Mouse (Mus musculus) cerebellum, postnatal 10 days (tissue): Measurements from ENCODE around the gene Siah3.
"Not testable (repeated sequence)": the region's sequence is repeated elsewhere in the genome, so short reads cannot be mapped to it uniquely, and the experiment has no call there.

Experiments
- DNase-seq, 2 experiments: peaks; one replicate each; pipeline ENCODE4 v3.0.0; 2021; ENCODE audit warnings: mixed read lengths in 2 of 2

Siah3 gene

GRCm38 (mm10) chr14:75455743-75456421, at the start of gene Siah3:
Siah3 (plus strand) TSS chr14:75455982.
- DNase-seq, result peak; percentile 60 to 64

- DNase-seq, result no peak
Measured at GRCm38 (mm10) chr14:75409772-75410171, 46.0 kb upstream of the Siah3 start.

- no peak for DNase-seq
Measured at GRCm38 (mm10) chr14:75410392-75410791, 45.4 kb upstream of the Siah3 start.

GRCm38 (mm10) chr14:75418721-75419120, 37.1 kb upstream of the Siah3 start:
- DNase-seq, result no peak

GRCm38 (mm10) chr14:75419876-75420275, 35.9 kb upstream of the Siah3 start:
- DNase-seq, result no peak

- peak in 1 of 2 experiments; percentile 17 for DNase-seq
Measured at GRCm38 (mm10) chr14:75420811-75421210, 35.0 kb upstream of the Siah3 start.

GRCm38 (mm10) chr14:75431173-75431786, 24.5 kb upstream of the Siah3 start:
- peak; percentile 31 to 55 for DNase-seq

- DNase-seq, result peak; percentile 66 to 69
Measured at GRCm38 (mm10) chr14:75432850-75433249, 22.9 kb upstream of the Siah3 start.

GRCm38 (mm10) chr14:75434576-75434975, 21.2 kb upstream of the Siah3 start:
- peak; percentile 61 to 62 for DNase-seq

GRCm38 (mm10) chr14:75444486-75445105, 11.2 kb upstream of the Siah3 start:
- DNase-seq, result no peak

- peak; percentile 84 to 85 for DNase-seq
Measured at GRCm38 (mm10) chr14:75445281-75445947, 10.4 kb upstream of the Siah3 start.

- no peak for DNase-seq
Measured at GRCm38 (mm10) chr14:75445948-75446281, 9.9 kb upstream of the Siah3 start.

- not testable (repeated sequence) for DNase-seq
Measured at GRCm38 (mm10) chr14:75446314-75446713, 9.5 kb upstream of the Siah3 start.

GRCm38 (mm10) chr14:75453906-75454305, 1.9 kb upstream of the Siah3 start:
- DNase-seq, result no peak

- peak; percentile 40 to 57 for DNase-seq
Measured at GRCm38 (mm10) chr14:75454716-75455115, 1.1 kb upstream of the Siah3 start.

GRCm38 (mm10) chr14:75455361-75455742, 430 bp upstream of the Siah3 start:
- DNase-seq, result no peak

- peak; percentile 59 to 64 for DNase-seq
Measured at GRCm38 (mm10) chr14:75456489-75457220, 873 bp downstream of the Siah3 start.

GRCm38 (mm10) chr14:75457221-75457600, 1.4 kb downstream of the Siah3 start:
- DNase-seq, result peak; percentile 46 to 47

GRCm38 (mm10) chr14:75459431-75459830, 3.6 kb downstream of the Siah3 start:
- no peak for DNase-seq

- DNase-seq, result peak in 1 of 2 experiments; percentile 46
Measured at GRCm38 (mm10) chr14:75459991-75460390, 4.2 kb downstream of the Siah3 start.

- DNase-seq, result no peak
Measured at GRCm38 (mm10) chr14:75460436-75460835, 4.7 kb downstream of the Siah3 start.

- no peak for DNase-seq
Measured at GRCm38 (mm10) chr14:75461770-75462169, 6.0 kb downstream of the Siah3 start.

GRCm38 (mm10) chr14:75463171-75463570, 7.4 kb downstream of the Siah3 start:
- peak; percentile 73 to 75 for DNase-seq
